Mouse (Mus musculus) forebrain, embryonic 15.5 days (tissue): ENCODE measurements around the gene Grk5. TPM values are rescaled to one million over a fixed set of nuclear protein-coding genes. Genes with fewer than 3 reads are reported as not detected.

Experiments used
- ATAC-seq: fragments of 200-750 bp; cut with Nextera tagmentation; replicated peaks from 2 replicates; pipeline ENCODE4 v1.8.0; 2017; ENCODE audit warnings: mild to moderate bottlenecking, moderate TSS enrichment, moderate library complexity
- H3K27ac ChIP-seq: fragments of 300-500 bp; sonication (generic); replicated peaks from 2 replicates; pipeline ENCODE4 v1.5.1; 2015; ENCODE audit warnings: mild to moderate bottlenecking, inconsistent platforms
- H3K27me3 ChIP-seq: fragments of 300-500 bp; sonication (generic); 2 replicates; pipeline ENCODE4 v1.6.1; 2015; ENCODE audit warnings: inconsistent platforms
- H3K36me3 ChIP-seq: fragments of 300-500 bp; sonication (generic); 2 replicates; pipeline ENCODE4 v1.6.1; 2015; ENCODE audit warnings: mild to moderate bottlenecking, inconsistent platforms
- H3K4me1 ChIP-seq: fragments of 300-500 bp; sonication (generic); 2 replicates; pipeline ENCODE4 v1.6.1; 2015; ENCODE audit warnings: inconsistent platforms
- H3K4me2 ChIP-seq: fragments of 300-500 bp; sonication (generic); replicated peaks from 2 replicates; pipeline ENCODE4 v1.6.1; 2015; ENCODE audit warnings: mild to moderate bottlenecking, inconsistent platforms
- H3K4me3 ChIP-seq: fragments of 300-500 bp; sonication (generic); 2 replicates; pipeline ENCODE4 v1.5.1; 2015; ENCODE audit warnings: mild to moderate bottlenecking, inconsistent platforms
- H3K9ac ChIP-seq: fragments of 300-500 bp; sonication (generic); replicated peaks from 2 replicates; pipeline ENCODE4 v1.6.1; 2015; ENCODE audit warnings: mild to moderate bottlenecking, inconsistent platforms
- H3K9me3 ChIP-seq: fragments of 300-500 bp; sonication (generic); 2 replicates; pipeline ENCODE4 v1.6.1; 2016; ENCODE audit warnings: inconsistent platforms
- WGBS: fragments of 180-500 bp; shearing (Covaris S2); methylation state at CpG from one replicate; pipeline ENCODE4 v1.1.7; 2015; ENCODE audit warnings: mixed read lengths; 5-methylcytosine and 5-hydroxymethylcytosine counted together
- polyA plus RNA-seq: library from polyadenylated mRNA; unstranded; fragments of >200 nt; fragmentation: Nextera tagmentation; extraction: Ambion mirVana; gene quantifications from 2 replicates; pipeline ENCODE4 v1.2.1, GENCODE M21; 2015

Gene Grk5
- polyA plus RNA-seq, 1 experiment from 2014 or later, result 2.1 TPM

GRCm38 (mm10) chr19:61089001-61089400 lies 199.5 kb downstream of the Grk5 start:
- Histone ChIP-seq H3K27ac (no peak overlapping the region), H3K4me1 (no peaks in the 10 kb centered on the region), H3K9ac (no peak overlapping the region), H3K36me3 (0 out of 2 replicates have a peak, but pooled peaks cover 3% of the 10 kb centered on the region), H3K4me2 (no peak overlapping the region), H3K27me3 (no peaks in the 10 kb centered on the region), H3K4me3 (no peak overlapping the region), H3K9me3 (no peaks in the 10 kb centered on the region)
- ATAC-seq, result no peak
- WGBS, result 89% methylated on average over 3 of the region's 3 CpGs

GRCm38 (mm10) chr19:61090541-61090940 lies 201.0 kb downstream of the Grk5 start:
- 97% methylated on average over 4 of the region's 4 CpGs for WGBS
- ATAC-seq, result no peak
- Histone ChIP-seq H3K4me2 (no peak overlapping the region), H3K27ac (no peak overlapping the region), H3K36me3 (0 out of 2 replicates have a peak, but pooled peaks cover 3% of the 10 kb centered on the region), H3K4me1 (no peaks in the 10 kb centered on the region), H3K4me3 (no peak overlapping the region), H3K9ac (no peak overlapping the region), H3K9me3 (no peaks in the 10 kb centered on the region), H3K27me3 (no peaks in the 10 kb centered on the region)

DNA sequence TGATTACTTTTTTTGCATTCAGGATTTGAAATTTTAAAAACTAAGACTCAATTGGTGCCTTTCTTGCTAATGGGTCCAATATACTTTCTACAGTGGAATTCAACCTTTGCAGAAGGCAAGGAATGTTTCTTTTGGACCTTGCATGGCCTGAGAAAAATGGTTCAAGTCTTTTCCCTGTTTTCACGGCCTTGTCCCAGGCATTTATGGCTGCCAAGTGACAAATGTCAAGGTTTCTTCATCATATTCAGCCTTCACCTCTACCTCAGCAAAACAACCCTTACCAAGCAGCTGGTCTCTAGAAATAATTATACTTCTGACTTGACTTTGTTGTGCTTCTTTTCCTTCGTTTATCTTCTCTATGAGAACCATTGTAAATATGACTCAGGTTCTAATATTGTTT lies 207.2 kb downstream of the Grk5 start:
- no peaks in the 10 kb centered on the region for H3K9me3 ChIP-seq
- no peaks in the 10 kb centered on the region for H3K27me3 ChIP-seq
- H3K27ac ChIP-seq, result no peak overlapping the region
- H3K36me3 ChIP-seq, result no peaks in the 10 kb centered on the region
- no peak overlapping the region for H3K4me2 ChIP-seq
- ATAC-seq, result no peak
- H3K9ac ChIP-seq, result no peak overlapping the region
- 89% methylated on average over 2 of the region's 2 CpGs for WGBS
- H3K4me3 ChIP-seq, result no peak overlapping the region
- no peaks in the 10 kb centered on the region for H3K4me1 ChIP-seq

- Histone ChIP-seq H3K9ac (no peak overlapping the region), H3K27ac (no peak overlapping the region), H3K27me3 (no peaks in the 10 kb centered on the region), H3K4me1 (no peaks in the 10 kb centered on the region), H3K9me3 (no peaks in the 10 kb centered on the region), H3K4me3 (no peak overlapping the region), H3K36me3 (no peaks in the 10 kb centered on the region), H3K4me2 (no peak overlapping the region)
- 20% methylated on average over 4 of the region's 4 CpGs for WGBS
- no peak; the same call in 1 of the 2 replicates for ATAC-seq
Observed at GRCm38 (mm10) chr19:61097764-61098163, 208.2 kb downstream of the Grk5 start.

DNA sequence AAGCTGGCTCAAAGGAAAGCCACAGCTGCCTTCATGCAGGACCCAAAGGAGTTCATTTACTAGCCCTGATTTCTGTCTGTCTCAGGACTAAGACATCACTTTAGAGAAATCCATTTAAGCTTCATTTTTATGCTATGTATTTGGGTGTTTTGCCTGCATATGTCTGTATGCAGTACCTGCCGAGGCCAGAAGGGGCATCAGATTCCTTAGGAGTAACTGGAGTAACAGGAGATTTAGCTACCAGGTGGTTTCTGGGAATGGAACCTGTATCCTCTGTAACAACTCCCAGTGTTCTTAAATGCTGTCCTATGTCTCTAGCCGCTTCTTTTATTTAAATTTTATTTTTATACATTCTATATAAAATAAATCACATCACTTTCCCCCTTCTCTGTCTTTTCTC lies 220.6 kb downstream of the Grk5 start:
- Histone ChIP-seq H3K27ac (no peak overlapping the region), H3K9ac (no peak overlapping the region)

GRCm38 (mm10) chr19:61131096-61131495 lies 241.5 kb downstream of the Grk5 start:
- Histone ChIP-seq H3K27ac (no peak overlapping the region), H3K4me1 (no peaks in the 10 kb centered on the region), H3K9me3 (no peaks in the 10 kb centered on the region), H3K4me3 (no peak overlapping the region), H3K36me3 (peaks cover 10% of the 10 kb centered on the region; the same call in 1 of the 2 replicates), H3K4me2 (no peak overlapping the region), H3K27me3 (no peaks in the 10 kb centered on the region), H3K9ac (no peak overlapping the region)
- ATAC-seq, result no peak
- WGBS, result 92% methylated on average over 10 of the region's 10 CpGs

More for the DNA sequence above, 220.6 kb downstream of the Grk5 start:
- Histone ChIP-seq H3K9me3 (0 out of 2 replicates have a peak, but pooled peaks cover 4% of the 10 kb centered on the region), H3K4me3 (no peak overlapping the region), H3K4me2 (no peak overlapping the region), H3K4me1 (no peaks in the 10 kb centered on the region), H3K36me3 (no peaks in the 10 kb centered on the region), H3K27me3 (no peaks in the 10 kb centered on the region)
- no peak for ATAC-seq
- 62% methylated on average over 2 of the region's 2 CpGs for WGBS

DNA sequence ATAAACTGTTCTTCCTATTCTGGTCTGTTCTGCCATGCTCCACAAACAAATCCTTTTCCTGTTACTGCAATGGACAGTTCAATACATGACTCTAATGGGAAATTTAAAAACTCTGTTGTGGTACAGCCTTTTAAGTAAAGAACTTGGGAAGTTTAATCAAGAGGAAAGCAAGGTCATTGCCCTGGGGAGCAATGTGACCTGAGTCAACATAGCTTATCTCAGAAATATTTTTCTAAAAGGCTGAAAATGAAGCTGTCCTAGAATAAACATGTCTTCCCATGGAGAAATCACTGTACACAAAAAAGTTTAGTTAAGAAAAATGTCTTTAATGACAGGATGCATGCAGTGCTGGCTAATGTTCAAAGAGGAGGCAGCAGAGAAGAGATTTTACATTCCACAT lies 249.1 kb downstream of the Grk5 start:
- Histone ChIP-seq H3K36me3 (no peaks in the 10 kb centered on the region), H3K27me3 (no peaks in the 10 kb centered on the region), H3K4me3 (no peak overlapping the region), H3K4me1 (peaks cover 18% of the 10 kb centered on the region), H3K4me2 (no peak overlapping the region), H3K9me3 (no peaks in the 10 kb centered on the region), H3K9ac (no peak overlapping the region), H3K27ac (no peak overlapping the region)
- no peak for ATAC-seq

DNA sequence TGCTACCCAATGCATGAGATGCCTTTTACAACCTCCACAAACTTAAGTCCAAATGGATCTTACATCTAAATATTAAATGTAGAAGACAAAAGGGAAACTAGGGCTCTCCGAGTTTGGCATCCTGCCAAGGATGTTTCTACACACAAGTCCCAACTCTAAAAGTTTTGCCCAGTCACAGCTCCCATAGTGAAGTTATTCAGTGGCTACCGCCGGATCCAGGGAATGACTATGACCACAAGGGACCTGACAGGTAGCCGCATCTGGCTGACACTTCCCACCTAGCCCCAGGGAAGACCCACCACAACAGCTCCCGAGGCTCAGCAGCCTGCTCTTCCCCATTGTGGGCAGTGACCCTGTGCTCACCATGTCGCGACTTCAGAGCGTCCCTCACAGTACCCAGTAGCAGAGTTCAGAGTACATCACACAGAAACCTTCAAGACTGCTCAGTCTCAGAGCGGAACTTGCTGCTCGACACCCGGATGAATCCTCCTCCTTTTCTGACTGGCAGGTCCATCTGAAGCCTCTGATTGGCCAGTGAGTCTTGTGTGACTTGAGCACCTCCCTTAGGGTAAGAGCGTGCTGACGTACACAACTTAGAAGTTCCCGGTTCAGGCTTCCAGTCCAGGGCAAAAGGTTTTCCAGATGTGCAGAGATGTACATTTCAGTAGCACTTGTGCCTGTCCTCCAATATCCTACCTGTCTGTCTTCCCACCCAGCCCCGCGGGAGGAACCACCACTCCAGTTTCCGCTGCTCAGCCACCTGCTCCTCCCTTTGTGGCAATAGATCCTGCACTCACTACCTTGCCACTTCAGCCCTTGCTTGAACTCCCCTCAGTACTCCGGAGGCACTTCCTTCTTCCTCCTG lies 251.0 kb downstream of the Grk5 start, which contains the start of gene Zfp950:
Gene Zfp950, minus strand, starts transcription at position 499 of the 865 bp plus-strand sequence.
- H3K4me2 ChIP-seq, result peak within 1 kb of the TSS; percentile 80
- H3K9me3 ChIP-seq, result no peaks in the 10 kb centered on the region
- ATAC-seq, result peak; percentile 100
- H3K27ac ChIP-seq, result peak within 1 kb of the TSS; percentile 19; the same call in 1 of the 2 replicates
- under 1% methylated on average over 18 of the region's 18 CpGs for WGBS
- H3K27me3 ChIP-seq, result no peaks in the 10 kb centered on the region
- H3K9ac ChIP-seq, result peak within 1 kb of the TSS; percentile 78
- H3K4me1 ChIP-seq, result peaks cover 18% of the 10 kb centered on the region
- H3K4me3 ChIP-seq, result peak within 1 kb of the TSS; percentile 92
- H3K36me3 ChIP-seq, result no peaks in the 10 kb centered on the region

- no peak; the same call in 1 of the 2 replicates for ATAC-seq
- Histone ChIP-seq H3K27me3 (no peaks in the 10 kb centered on the region), H3K4me3 (peak overlapping the region; percentile 92), H3K4me2 (peak overlapping the region; percentile 80), H3K36me3 (no peaks in the 10 kb centered on the region), H3K4me1 (peaks cover 18% of the 10 kb centered on the region), H3K27ac (no peak overlapping the region), H3K9me3 (no peaks in the 10 kb centered on the region), H3K9ac (peak overlapping the region; percentile 78)
- WGBS, result 25% methylated on average over 4 of the region's 4 CpGs
Observed at GRCm38 (mm10) chr19:61141299-61141698, 251.8 kb downstream of the Grk5 start.

Other genes starting within 250 kb of the Grk5 start
- gene Nanos1, start 133.8 kb upstream of the Grk5 start, polyA plus RNA-seq, result 11.7 and 13.5 TPM in 2 replicates
- gene Eif3a, start 99.1 kb upstream of the Grk5 start, polyA plus RNA-seq, result 110 and 113 TPM in 2 replicates
- gene Fam45a, start 78.2 kb upstream of the Grk5 start, polyA plus RNA-seq, result 41.4 and 42.9 TPM in 2 replicates
- 10.2 and 10.6 TPM in 2 replicates for gene Sfxn4, start 28.3 kb upstream of the Grk5 start, polyA plus RNA-seq
- gene Prdx3, start 15.2 kb upstream of the Grk5 start, polyA plus RNA-seq, result 71.1 and 72.9 TPM in 2 replicates